Mouse (Mus musculus) B cell, adult 62 days (primary cell): ENCODE data around the gene 4930430A15Rik. TPM values are rescaled to one million over a fixed set of nuclear protein-coding genes. Genes with fewer than 3 reads are reported as not detected.

Source experiments
- total RNA-seq: library from RNA; stranded (reverse); gene quantifications from 4 replicates; pipeline ENCODE4 v1.2.4, GENCODE M21; 2023

Gene 4930430A15Rik
- total RNA-seq: not detected in 4 replicates

GRCm38 (mm10) chr2:111229502-111229901 lies at the start of gene 4930430A15Rik:
4930430A15Rik (minus strand) TSS chr2:111229602.

GRCm38 (mm10) chr2:111274006-111274405 lies 44.6 kb upstream of the 4930430A15Rik start, which contains the start of gene Olfr1277:
Olfr1277 (minus strand) TSS chr2:111274106.

GRCm38 (mm10) chr2:111254216-111254615 lies 24.8 kb upstream of the 4930430A15Rik start, which contains the start of gene Olfr1276:
Olfr1276 (plus strand) TSS chr2:111254516.

GRCm38 (mm10) chr2:111235186-111235585 lies 5.8 kb upstream of the 4930430A15Rik start, which contains the start of gene Olfr1275:
Olfr1275 (minus strand) TSS chr2:111235286.

GRCm38 (mm10) chr2:111152836-111153235 lies 76.6 kb downstream of the 4930430A15Rik start, which contains the start of gene Gm15130:
Gm15130 (minus strand) TSS chr2:111152936.

Other genes starting within 250 kb of the 4930430A15Rik start
- not detected in 4 replicates for gene Gm13941, start 123.6 kb downstream of the 4930430A15Rik start, total RNA-seq
- gene Gm15130, start 76.7 kb downstream of the 4930430A15Rik start, total RNA-seq: not detected in 4 replicates
- gene Olfr1275, start 5.7 kb upstream of the 4930430A15Rik start, total RNA-seq: not detected in 4 replicates
- gene Olfr1276, start 24.9 kb upstream of the 4930430A15Rik start, total RNA-seq: not detected in 4 replicates
- not detected in 4 replicates for gene Olfr1277, start 44.5 kb upstream of the 4930430A15Rik start, total RNA-seq
- not detected in 4 replicates for gene Olfr1278, start 60.5 kb upstream of the 4930430A15Rik start, total RNA-seq
- not detected in 4 replicates for gene Olfr1279, start 71.0 kb upstream of the 4930430A15Rik start, total RNA-seq
- not detected in 4 replicates for gene Olfr1280, start 84.4 kb upstream of the 4930430A15Rik start, total RNA-seq
- gene Olfr1281, start 96.9 kb upstream of the 4930430A15Rik start, total RNA-seq: not detected in 4 replicates
- not detected in 4 replicates for gene Olfr1282, start 106.5 kb upstream of the 4930430A15Rik start, total RNA-seq
- gene Olfr1283, start 137.2 kb upstream of the 4930430A15Rik start, total RNA-seq: not detected in 4 replicates
- gene Olfr1284, start 145.9 kb upstream of the 4930430A15Rik start, total RNA-seq: not detected in 4 replicates
- gene Olfr1286, start 193.5 kb upstream of the 4930430A15Rik start, total RNA-seq: not detected in 4 replicates
- not detected in 4 replicates for gene Olfr1287, start 219.5 kb upstream of the 4930430A15Rik start, total RNA-seq
- gene Olfr1288, start 244.5 kb upstream of the 4930430A15Rik start, total RNA-seq: not detected in 4 replicates